Mouse (Mus musculus) kidney, postnatal 14 days (tissue): ENCODE measurements around the gene Irak2.
"Not testable (repeated sequence)": the region's sequence is repeated elsewhere in the genome, so short reads cannot be mapped to it uniquely, and the experiment has no call there.

Experiments used
- DNase-seq: peaks from one replicate; pipeline ENCODE4 v3.0.0; 2022; ENCODE audit warnings: mixed read lengths

Irak2 gene

DNA sequence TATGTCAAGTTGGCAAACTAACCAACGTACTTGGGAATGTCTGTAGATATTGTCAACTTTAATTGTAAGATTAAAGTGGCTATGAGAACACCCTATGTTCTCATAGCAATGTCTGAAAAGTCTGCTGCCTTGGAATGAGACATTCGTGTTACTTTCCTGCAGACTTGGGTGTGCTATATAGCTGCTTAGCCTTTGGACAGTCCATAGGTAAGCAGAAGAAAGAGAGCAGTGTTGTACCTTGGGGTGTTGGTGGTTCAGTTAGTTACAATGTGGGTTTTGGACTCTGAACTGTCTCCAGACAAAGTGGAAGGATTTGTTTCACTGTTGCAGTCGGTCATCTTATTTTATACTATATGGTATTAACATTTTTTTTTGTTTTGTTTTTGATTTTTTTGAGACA is 74.5 kb downstream of the Irak2 start:
- no peak for DNase-seq

- DNase-seq: not testable (repeated sequence)
These were observed 75.1 kb downstream of the Irak2 start for GRCm38 (mm10) chr6:113713389-113713788.

DNA sequence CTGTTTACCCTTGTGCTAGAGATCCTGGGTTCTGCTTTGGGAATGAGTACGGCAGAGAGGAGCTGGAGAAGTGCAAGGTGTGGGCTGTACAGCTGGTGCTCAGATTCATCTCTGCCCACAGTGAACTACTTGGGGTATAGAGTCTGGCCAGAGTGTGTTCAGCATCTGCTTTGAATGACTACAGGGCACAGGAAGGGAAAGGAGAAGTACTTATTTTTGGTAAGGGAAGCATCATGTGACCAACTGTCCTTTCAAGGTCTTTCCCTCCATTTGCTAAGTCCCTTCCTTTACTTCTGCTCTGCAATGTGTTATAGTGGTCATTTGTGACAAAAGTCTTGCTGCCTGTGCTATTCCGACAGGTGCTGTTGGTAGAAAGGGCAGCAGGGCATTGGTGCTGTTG is 76.0 kb downstream of the Irak2 start:
- no peak for DNase-seq

GRCm38 (mm10) chr6:113714797-113715196 is 76.5 kb downstream of the Irak2 start:
- DNase-seq: peak; percentile 34

DNA sequence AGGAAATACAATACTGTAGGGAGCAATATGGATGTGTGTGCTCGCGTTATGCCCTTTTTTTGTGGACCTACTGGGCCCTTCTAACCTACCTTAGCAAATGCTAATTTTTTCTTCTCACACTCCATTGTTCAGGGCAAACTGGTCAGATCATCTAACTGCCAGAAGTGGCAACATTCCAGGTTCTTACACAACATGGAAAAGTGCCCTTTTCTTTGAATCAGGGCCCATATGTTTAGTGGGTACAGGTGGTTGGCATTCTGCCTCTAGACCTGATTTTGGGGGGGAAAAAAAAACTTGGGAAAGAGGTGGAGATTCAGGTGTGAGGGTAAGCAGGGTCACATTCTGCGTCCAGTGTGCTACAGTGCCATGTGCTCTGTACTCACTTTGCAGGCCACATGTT is 79.3 kb downstream of the Irak2 start:
- peak; percentile 24 for DNase-seq

- DNase-seq: no peak
These were observed 81.6 kb downstream of the Irak2 start, which contains the start of gene Ghrl for GRCm38 (mm10) chr6:113719878-113720277. Gene Ghrl, minus strand, starts transcription at chr6:113719880.

DNA sequence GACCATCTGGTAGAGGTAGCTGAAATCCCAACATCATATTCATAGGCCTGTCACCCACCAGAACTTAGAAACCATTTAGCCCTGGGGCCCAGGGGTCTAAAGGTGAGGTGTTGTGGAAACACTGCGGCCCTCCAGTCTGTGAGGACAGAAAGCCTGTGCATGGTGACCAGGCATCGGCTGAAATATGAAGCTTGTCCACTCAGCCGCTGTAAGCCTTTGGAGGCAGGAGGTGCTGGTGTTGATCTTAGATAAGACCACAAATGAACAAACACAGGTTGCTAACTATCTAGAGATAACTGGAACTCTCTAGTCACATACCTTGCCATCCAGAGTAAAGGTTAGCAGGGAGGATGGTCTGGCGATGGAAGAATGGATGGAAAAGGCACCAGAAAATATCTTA is 82.8 kb downstream of the Irak2 start:
- DNase-seq: no peak

GRCm38 (mm10) chr6:113728181-113728580 is 89.9 kb downstream of the Irak2 start:
- DNase-seq: no peak

DNA sequence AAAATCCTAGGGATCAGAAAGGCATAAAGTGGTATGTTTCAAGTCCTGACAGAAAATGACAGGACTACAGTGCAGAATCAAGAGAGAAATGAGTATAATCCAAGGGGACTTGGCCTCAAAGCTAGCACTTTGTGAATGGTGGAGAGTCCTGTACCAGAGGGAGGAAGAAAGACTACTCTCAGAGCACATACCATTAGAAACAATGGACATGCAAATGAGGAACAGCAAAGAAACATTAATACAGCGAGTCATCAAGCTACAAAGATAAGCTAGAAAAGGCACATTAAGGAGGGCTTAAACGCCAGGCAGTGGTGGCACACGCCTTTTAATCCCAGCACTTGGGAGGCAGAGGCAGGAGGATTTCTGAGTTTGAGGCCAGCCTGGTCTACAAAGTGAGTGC is 93.0 kb downstream of the Irak2 start:
- no peak for DNase-seq

- no peak for DNase-seq
These were observed 99.2 kb downstream of the Irak2 start for GRCm38 (mm10) chr6:113737318-113738046.

GRCm38 (mm10) chr6:113740236-113741217 is 102.3 kb downstream of the Irak2 start, which contains the start of gene Sec13:
Gene Sec13, minus strand, starts transcription at chr6:113740743.
- peak; percentile 89 for DNase-seq

- DNase-seq: no peak
These were observed 103.2 kb downstream of the Irak2 start for GRCm38 (mm10) chr6:113741425-113741824.

- no peak for DNase-seq
These were observed 104.1 kb downstream of the Irak2 start for GRCm38 (mm10) chr6:113742321-113742720.

GRCm38 (mm10) chr6:113743111-113743510 is 104.8 kb downstream of the Irak2 start:
- no peak for DNase-seq
